Mouse (Mus musculus) brown adipose tissue, adult 24 weeks (tissue): ENCODE results near the gene Aig1. TPM values are rescaled to one million over a fixed set of nuclear protein-coding genes. Genes with fewer than 3 reads are reported as not detected.

Source experiments
- H3K27ac ChIP-seq: fragments of 200-500 bp; replicated peaks from 2 replicates; pipeline ENCODE4 v1.5.1; 2012; ENCODE audit warnings: low read depth, mild to moderate bottlenecking, low read length
- H3K4me1 ChIP-seq: fragments of 200-500 bp; 2 replicates; pipeline ENCODE4 v1.6.1; 2012; ENCODE audit warnings: low read length, mixed read lengths; ENCODE audit not compliant: control insufficient read depth, insufficient read depth, insufficient read length
- H3K4me3 ChIP-seq: fragments of 200-500 bp; 2 replicates; pipeline ENCODE4 v1.5.1; 2012; ENCODE audit warnings: low read depth, mild to moderate bottlenecking, low read length, moderate library complexity; ENCODE audit not compliant: insufficient read depth
- polyA plus RNA-seq: library from polyadenylated mRNA; stranded (reverse); fragments of >200 nt; gene quantifications from 2 replicates; pipeline ENCODE4 v1.2.4, GENCODE M21; 2012; ENCODE audit not compliant: missing spikeins, insufficient read depth, insufficient read length

Gene Aig1
- polyA plus RNA-seq, 1 experiment, result 25.0 TPM

DNA sequence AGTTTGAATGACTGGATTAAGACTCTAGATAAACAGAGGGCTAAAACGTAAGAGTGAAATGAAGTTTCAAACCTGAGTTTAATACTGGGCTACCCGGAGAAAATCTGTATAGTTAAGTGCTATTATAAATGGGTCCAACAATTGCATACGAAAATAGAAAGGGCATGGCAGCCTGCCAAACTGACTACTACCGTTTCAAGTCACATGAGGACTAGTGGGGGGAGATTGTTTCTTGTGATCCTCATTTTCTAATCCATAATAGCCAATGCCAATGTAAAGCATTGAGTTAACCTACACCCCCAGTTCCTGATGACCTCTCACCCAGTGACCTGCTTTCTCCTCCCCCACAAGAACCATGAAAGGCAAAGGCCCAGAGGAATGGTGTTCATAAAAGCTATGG lies 2.4 kb downstream of the Aig1 start:
- no peak overlapping the region for H3K4me3 ChIP-seq
- peak overlapping the region; percentile 37; the same call in 1 of the 2 replicates for H3K27ac ChIP-seq
- peaks cover 10% of the 10 kb centered on the region for H3K4me1 ChIP-seq

DNA sequence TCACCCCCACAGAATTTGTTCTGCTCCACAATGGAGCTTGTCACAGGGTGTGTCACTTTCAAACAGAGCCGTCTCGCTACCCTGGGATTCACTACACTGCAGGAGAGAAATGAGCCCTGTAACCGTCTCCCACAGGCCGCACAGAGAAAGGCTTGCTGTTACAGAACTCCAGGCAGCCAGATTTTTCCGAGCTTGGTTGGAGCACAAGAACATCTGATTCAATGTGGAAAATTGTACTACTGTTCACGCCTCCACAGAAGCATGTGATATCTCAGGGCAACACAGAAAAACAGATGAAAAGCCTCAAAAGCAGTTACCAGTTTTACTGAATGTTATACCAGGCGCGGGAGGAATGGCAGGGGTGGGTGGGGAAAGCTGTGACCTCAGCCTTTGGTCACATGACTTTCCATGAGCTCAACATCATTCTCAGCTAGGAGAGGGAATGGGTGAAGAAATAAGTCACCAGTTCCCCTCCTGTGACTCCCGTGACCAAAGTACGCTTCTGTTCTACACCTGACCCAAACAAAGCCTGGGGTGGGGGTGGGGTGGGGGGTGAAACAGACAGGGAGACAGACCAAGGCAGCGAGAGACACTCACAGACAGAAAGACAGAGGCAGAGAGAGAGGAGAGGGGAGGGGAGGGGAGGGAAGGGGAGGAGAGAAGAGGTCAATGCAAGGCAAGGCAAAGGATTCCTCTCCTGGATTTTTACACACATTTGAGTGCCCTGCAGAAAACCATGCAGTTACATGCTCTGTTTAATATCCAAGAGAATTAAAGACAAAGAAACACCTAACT lies 7.5 kb downstream of the Aig1 start:
- no peak overlapping the region for H3K4me3 ChIP-seq
- no peaks in the 10 kb centered on the region for H3K4me1 ChIP-seq
- H3K27ac ChIP-seq, result no peak overlapping the region; the same call in 1 of the 2 replicates

DNA sequence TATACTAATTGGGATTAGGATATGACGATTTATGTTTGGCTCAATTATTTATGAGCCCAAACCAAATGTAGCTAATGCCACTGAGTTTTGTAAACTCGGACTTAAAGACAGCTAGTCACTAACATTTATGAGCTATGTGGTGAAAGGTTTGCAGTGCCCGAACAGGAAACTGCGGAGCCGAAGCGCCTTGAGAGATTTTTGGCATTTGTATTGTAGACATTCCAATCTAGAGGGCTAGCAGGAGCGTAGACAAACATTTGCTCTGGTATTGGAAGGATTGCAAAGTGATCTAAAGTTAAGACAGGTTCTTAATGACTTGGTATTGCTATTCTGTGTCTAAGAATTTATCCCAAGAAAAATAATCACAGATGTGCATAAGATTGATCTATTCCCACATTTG lies 12.3 kb downstream of the Aig1 start:
- Histone ChIP-seq H3K4me3 (no peak overlapping the region), H3K27ac (no peak overlapping the region), H3K4me1 (no peaks in the 10 kb centered on the region)

DNA sequence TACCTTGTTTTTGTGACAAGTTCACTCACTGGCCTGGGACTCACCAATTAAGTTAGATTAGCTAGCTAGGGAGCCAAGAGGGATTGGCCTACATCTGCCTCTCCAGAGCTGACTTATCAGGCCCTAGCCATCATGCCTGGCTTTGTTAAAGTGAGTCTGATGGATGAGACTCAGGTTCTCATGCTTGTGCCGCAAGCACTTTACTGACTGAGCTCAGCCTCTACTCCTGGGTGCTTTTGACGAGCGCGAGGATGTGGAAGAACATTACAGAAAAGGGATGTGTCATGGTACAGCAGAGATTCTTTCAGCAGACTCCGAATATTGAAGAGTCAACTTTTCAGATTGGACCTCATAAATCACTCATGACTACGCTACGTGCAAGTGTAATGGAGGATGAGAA lies 12.8 kb downstream of the Aig1 start:
- no peak overlapping the region for H3K27ac ChIP-seq
- no peak overlapping the region for H3K4me3 ChIP-seq

DNA sequence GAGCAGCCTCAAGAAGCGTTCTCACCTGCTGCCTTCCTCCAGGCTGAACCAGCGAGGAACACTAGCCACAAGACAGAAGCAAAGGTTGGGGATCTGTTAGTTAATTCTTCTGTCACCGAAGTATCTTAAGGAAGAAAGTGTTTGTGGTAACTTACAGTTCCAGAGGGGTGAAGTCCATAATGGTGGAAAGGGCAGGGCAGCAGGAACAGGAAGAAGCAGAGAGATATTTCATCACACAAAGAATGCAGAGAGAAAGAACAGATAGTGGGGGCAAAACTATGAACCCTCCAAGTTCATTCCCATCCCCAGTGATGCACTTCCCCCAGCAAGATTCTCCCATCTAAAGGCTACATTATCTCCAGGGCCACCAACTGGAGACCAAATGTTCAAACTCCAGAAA lies 13.7 kb downstream of the Aig1 start:
- H3K4me3 ChIP-seq, result no peak overlapping the region
- H3K27ac ChIP-seq, result no peak overlapping the region
- no peaks in the 10 kb centered on the region for H3K4me1 ChIP-seq

More for the DNA sequence above, 12.8 kb downstream of the Aig1 start:
- H3K4me1 ChIP-seq, result no peaks in the 10 kb centered on the region

DNA sequence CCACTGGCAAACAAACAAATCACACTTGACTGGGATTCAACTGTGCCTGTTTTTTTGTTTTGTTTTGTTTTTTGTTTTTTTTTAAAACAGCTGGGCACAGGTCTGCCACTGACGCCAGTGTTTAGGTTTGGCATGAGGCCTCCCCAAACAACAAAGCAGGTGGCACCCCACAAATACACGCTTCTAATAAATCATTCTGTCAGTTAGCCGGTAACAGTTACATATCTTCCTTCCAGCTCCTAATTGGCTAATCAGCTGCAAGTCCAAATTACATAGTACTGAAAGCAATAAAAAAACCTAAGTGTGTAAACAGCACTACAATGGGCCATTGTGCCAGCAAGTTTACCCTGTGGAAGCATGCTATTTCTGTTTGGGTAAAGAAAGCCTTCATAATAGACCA lies 18.7 kb downstream of the Aig1 start:
- Histone ChIP-seq H3K4me1 (peaks cover under 1% of the 10 kb centered on the region; the same call in 1 of the 2 replicates), H3K4me3 (no peak overlapping the region), H3K27ac (no peak overlapping the region)

DNA sequence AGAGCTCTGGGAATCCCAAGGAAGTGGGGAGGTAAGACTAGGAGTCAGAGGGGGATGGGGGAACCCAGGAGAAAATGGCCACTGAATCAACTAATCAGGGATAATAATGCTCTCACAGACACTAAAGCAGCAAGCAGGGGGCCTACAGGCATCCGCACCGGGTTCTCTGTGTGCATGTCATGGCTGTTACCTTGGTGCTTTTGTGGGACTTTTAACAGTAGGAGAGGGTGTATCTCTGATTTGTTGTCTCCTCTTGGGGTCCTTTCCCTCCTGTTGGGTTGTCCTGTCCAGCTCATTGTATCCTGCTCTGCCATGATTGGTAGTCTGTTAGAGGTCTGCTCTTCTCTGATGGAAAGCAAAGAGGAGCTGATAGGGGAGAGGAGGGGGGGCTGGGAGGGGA lies 19.6 kb downstream of the Aig1 start:
- no peak overlapping the region for H3K27ac ChIP-seq
- H3K4me1 ChIP-seq, result peaks cover 4% of the 10 kb centered on the region; the same call in 1 of the 2 replicates
- no peak overlapping the region for H3K4me3 ChIP-seq

DNA sequence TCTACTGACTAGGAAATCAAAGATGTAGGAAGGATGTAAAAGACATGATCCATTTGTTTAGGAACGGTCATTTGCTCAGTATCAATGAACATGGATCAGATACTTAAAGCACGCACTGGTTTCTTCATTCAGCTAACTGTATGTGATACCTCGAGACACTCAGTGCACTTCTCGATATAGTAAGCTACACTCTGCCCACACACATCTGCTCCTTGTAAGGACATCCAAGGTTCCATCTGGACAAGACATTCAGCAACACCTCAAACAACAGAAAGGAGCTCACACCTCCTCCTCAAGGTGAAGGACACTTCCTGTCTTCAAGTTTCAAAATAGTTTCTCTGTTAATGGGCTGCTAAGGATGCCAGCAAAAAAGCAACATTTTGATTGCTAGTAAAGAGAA lies 23.9 kb downstream of the Aig1 start:
- H3K4me1 ChIP-seq, result peaks cover 4% of the 10 kb centered on the region; the same call in 1 of the 2 replicates
- no peak overlapping the region for H3K4me3 ChIP-seq
- no peak overlapping the region for H3K27ac ChIP-seq

DNA sequence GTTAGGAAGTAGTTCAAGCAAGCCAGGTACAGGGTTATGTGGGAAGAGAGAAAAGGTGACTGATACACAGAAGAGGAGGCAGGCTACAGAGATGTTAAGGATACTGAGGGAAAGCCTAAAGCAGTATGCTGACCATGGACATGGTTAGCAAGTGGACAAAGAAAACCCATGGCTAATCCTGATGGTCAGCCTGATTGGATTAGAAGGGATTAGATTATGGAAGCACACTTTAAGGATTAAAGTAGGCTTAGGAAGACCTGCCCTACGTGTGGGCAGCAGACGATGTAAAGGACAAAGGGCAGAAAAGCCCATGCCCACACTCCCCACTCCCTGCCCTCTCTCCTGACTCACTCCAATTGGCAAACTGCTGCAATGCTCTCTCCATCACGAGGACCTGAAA lies 25.0 kb downstream of the Aig1 start:
- H3K4me1 ChIP-seq, result peaks cover 4% of the 10 kb centered on the region; the same call in 1 of the 2 replicates
- no peak overlapping the region for H3K27ac ChIP-seq
- no peak overlapping the region for H3K4me3 ChIP-seq

DNA sequence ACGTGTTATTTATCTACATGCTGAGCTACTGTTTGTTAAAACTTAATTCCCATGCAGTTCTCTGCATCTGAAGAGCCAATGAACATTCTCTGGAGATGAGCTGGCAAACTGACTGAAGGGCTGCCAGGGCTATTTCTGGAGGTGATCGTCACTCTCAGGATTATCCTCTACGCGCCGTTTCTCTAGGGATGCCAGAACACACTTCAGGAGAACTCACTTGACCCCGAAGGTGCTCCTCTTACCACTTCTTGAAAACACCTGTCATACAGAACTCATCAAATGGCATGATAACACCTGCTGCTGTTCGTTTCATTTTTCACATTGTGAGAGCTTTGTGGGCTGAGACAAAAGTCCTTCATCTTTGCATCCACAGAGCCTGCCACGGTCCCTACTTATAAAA lies 25.9 kb downstream of the Aig1 start:
- no peak overlapping the region for H3K4me3 ChIP-seq
- H3K4me1 ChIP-seq, result peaks cover 4% of the 10 kb centered on the region; the same call in 1 of the 2 replicates
- H3K27ac ChIP-seq, result no peak overlapping the region

DNA sequence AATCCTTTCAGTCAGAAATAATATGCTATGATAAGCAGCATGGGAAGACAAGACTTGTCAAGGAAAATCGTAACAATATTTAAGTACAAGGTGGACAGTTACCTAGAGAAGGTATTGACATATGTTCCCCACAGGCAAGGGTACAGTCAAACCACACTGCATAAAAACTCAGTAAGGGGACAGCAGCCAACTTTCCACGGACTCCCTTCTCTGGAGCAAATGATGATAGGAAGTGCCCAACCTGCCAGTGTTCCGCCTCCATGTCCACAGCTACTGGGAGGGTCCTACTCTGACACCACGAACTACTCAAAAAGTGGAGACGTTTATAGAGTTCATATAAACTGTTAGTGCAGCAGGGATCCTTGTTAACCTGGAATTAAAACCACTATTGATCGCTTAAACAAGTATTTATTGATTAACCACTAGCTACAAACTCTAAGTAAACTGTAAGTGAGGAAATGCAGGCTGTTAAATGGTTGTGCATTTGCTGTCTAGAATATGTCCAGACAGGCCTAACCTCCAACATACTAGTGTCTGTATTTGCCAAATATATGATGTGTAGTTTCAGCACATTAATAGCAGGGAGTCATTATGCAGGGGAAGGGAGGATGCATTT lies 30.2 kb downstream of the Aig1 start:
- Histone ChIP-seq H3K27ac (no peak overlapping the region), H3K4me3 (no peak overlapping the region), H3K4me1 (0 out of 2 replicates have a peak, but pooled peaks cover 3% of the 10 kb centered on the region)

DNA sequence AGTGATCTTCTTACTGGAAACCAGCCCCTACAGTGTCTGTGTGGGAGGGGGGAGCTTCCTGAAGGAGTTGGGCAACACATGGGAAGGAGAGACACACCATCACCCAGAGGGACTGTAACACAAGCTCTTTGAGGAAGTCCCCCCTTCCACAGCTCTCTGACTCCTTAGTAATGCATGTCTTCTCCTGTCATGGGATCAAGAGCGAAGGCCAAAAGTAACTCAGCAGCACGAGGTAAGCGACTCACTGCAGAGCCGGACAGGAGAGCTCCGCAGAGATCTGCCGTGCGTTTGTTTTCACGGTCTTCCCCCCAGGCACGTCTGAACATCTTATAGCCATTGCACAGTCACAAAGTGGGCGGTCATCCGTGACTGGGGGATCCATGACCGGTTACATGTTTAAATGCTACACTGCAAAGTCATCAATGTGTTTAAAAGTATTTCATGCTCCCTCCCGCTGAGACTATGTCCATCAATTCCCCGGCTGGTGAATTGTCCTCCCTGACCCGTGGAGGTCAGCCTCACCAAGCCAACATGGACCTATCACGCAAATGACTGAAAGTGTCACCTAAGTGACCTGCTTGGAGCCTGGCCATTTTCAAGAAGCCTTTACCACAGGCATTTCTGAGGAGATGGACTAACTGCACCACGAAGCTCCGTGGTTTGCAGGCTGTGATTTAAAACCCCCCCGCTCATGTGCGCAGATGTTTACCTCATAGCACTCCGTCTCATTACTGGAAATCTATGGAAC lies 30.9 kb downstream of the Aig1 start:
- 0 out of 2 replicates have a peak, but pooled peaks cover 3% of the 10 kb centered on the region for H3K4me1 ChIP-seq
- no peak overlapping the region for H3K27ac ChIP-seq
- H3K4me3 ChIP-seq, result no peak overlapping the region

DNA sequence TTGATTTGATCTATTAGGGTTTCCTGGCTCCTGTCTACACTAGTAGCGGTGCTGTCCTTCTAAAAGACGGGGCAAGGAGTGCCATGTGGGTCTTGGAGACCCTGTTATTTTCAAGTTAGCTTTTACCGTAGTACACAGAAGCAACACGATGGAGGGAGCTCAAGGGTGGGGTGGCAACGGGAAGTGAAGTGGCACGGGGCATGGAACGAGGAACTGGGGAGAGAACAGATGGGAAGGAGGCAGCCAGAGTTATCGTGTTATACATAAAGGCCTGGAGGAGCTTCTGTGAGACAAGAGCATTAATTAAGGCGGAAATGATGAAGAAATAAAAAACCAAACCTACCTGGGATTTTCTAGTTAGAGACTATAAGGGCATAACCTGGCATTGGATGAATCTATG lies 31.8 kb downstream of the Aig1 start:
- no peak overlapping the region for H3K4me3 ChIP-seq
- no peak overlapping the region for H3K27ac ChIP-seq
- H3K4me1 ChIP-seq, result peaks cover 4% of the 10 kb centered on the region; the same call in 1 of the 2 replicates

DNA sequence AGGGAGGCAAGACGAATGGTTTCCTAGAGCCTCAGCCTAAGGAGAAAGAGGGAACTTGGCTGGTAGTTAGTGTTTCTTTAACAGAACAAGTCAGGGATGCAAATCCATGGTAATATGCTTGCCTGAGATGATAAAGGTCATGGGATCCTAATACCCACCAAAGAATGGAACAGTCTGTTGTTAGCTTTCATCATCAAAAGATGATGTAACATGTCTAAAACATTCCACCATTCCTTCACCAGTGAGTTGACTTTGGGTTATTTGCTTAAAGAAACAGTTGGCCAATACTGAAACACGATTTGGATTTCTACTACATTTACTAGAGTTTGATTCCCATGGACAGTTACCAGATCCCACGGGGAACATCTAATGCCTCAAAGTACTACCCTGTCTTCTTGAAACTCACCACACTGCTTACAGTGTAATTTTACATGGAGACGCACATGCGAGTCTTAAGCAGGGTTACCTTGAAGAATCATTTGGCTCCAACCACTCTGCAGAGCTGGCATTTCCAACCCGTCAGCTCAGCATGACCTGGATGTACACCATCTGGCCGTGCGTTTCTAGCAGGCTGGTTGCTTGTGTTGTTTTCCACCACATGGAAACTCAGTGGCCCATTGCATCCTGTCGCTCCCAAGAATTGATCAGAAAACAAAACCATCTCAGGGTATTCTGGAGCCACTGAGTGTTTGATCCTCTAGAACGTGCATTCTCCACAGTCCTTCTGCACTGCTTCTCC lies 32.9 kb downstream of the Aig1 start:
- Histone ChIP-seq H3K27ac (no peak overlapping the region), H3K4me1 (peaks cover 5% of the 10 kb centered on the region; the same call in 1 of the 2 replicates), H3K4me3 (no peak overlapping the region)

DNA sequence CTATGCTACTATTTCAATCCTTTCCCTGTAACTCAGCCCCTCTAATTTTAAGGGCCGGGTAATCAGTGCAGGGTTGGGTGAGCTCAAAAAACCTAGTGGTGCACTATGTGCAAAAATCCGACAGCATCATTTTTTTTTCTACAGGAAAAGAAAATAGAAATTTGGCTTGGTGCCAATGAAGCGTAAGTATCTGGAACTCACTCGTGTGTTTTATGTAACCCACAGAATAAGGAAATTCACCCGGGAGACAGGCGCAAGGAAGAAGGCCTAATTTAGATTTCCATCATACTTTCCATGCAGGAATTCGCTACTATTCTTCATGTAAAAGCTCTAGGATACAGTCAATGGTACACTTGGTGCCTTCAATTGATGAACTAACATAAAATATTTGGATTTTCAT lies 34.7 kb downstream of the Aig1 start:
- Histone ChIP-seq H3K27ac (no peak overlapping the region), H3K4me3 (no peak overlapping the region), H3K4me1 (peaks cover 5% of the 10 kb centered on the region; the same call in 1 of the 2 replicates)
